Mouse (Mus musculus): ENCODE results near the gene Snx12.
"Not testable (repeated sequence)": the region's sequence is repeated elsewhere in the genome, so short reads cannot be mapped to it uniquely, and the experiment has no call there.

Snx12 gene

DNA sequence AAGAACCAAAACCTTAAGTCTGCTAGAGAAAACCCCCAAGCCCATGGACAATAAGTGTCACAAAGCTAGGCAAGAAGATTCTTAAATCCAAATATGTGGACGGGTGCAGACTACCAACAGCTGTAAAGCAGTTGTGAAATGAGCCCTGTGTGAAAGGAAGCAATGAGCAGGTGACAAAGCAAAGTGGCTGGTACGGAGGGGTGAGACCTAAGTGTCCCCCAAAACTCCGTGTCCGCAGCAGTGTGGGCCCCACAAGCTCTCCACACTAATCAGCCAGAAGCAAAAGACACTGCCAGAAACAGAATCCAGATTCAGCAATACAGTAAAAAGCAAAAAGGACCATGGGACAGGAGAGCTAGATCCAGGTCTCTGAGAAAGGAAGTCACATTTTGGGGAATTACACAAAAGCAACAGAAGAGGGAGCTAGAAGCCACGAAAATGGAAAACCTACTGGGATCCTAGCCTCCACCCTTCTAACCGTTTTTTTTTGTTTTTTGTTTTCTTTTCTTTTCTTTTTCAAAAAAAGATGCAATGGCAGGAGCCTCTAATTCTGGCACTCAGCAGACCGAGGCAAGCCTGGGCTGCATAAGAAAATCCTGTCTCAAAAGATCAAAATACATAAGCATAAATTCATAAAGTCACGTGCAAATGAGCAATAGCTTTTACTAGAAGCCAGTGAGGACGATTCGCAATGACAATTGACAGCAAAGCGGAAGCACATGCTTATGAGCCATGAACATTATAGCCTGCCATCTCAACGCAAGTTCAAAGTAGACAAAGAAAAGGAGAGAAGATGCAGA is 90.2 kb downstream of the Snx12 start:
- DNase-seq (ENCODE audit: low spot score), result peak; percentile 75

- peak; percentile 77 for DNase-seq (ENCODE audit: low spot score)
Measured at GRCm38 (mm10) chrX:101131001-101131400, 91.4 kb downstream of the Snx12 start.

DNA sequence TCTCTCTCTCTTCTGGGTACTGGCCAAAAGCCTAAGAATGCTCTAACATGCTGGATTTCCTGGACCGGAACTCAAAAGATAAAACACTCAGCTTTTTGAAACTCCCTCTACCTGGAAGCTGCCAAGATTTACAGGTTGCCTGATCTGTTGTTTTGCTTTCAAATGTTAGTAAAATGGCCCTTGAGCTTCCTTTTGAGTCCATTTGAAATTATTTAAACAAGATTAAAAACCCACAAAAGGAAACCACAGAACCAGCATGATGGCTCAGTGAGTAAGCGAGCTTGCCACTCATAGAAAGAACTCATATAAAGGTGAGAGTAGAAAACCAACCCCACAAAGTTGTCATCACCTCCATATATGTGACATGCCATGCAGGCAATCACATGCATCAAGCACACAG is 93.8 kb downstream of the Snx12 start:
- DNase-seq (ENCODE audit: low spot score), result no peak

- peak; percentile 34 for DNase-seq (ENCODE audit: low spot score)
Measured at GRCm38 (mm10) chrX:101126977-101127376, 95.4 kb downstream of the Snx12 start.

DNA sequence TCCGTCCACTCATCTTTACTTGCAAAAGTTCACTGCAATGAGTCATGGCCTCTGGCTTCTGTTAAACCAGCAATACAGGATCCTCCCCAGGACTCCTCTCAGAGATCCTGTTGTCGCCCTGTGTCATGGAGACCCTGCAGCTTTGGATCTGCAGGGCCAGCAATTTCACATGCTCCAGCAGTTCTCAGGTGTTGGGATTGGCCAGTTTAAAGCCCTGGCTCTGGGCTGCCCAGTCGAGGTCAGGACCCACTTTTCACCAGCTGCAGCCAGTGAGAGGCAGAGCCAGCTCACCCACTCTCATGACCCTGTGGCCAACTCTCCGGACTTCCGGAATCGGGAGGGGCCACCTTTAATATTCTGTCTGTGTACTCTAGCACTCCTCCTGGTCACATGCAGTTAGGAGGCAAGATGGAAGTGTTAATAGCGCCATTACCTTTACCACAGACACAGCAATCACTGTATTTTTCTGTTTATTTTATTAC is 95.8 kb downstream of the Snx12 start:
- peak; percentile 64 for DNase-seq (ENCODE audit: low spot score)

DNA sequence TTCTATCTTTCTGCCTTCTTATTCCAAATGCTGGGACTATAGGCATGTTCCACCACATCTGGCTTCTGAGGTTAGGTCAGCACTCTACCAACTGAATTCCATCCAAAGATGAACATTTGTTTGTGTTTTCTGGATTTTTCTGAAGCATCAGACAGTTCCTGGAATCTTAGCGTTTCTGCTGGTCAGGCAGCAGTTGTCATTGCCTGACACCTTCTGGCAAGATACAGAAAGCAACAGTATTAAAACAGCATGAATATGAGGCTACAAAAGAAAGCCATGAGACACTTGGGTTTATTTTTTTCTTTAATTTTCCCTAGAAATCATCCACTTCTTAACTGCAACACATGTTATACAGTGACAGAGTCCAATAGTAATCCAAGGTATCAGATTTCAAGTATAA is 101.8 kb downstream of the Snx12 start:
- DNase-seq (ENCODE audit: low spot score), result peak; percentile 23

DNA sequence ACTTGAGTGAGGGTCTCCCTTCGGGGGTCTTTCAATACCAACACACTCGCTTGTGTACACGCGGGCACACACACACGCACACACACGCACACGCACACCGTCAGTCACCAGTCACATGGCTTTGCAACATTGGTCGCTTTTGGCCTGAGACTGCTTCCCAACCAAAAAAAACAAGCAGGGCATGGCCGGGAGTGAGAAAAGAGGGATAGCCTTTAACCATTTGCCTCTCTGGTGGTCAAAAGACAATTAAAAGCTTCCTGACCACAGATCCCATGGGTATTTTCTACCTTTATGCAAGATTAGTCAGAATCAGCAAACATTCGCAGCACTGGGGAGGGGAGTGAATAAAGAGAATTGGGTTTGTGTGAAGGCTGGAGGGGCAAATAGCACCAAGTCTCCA is 136.4 kb downstream of the Snx12 start, which contains the start of gene Slc7a3:
Slc7a3 (minus strand) TSS at position 101 of the 400 bp plus-strand sequence.
- DNase-seq (ENCODE audit: low spot score), result no peak

DNA sequence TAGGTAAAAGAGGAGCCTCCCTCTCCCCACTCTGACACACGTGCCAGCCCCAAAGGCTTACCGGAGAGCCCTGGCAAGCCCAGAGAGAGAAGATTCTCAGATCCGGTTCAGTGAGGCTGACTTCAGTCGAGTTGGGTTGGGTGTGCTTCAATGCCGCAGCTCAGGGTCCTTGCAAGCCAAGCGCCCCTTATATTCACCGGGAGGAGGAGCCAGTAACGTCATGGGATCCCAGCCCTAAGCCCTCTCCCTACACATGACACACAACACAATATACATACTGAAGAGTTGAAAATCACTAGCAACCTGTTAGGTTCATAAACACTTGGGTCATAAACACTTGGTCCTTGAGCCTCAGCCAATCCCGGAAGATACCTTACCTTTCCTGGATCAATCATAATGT is 137.2 kb downstream of the Snx12 start:
- not testable (repeated sequence) for DNase-seq (ENCODE audit: low spot score)

DNA sequence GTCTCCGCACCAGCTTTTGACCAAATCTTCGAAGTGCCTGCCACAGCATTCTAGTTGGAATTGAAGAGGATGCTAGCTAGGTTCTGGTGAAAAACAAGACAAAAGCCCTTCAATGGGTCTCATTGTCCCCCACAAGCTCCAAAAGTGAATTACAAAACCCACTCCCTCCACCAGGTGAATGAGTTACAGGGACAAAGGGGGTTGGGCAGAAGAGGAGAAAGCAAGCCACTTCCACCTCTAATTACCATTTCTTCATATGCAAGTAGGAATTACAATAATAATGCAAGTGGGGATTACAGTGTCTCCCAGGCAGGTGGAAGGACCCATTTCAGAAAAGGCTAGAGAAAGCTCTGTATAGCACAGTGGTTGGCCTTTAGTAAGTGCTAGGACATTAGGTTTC is 138.2 kb downstream of the Snx12 start:
- no peak for DNase-seq (ENCODE audit: low spot score)

- DNase-seq (ENCODE audit: low spot score), result no peak
Measured at GRCm38 (mm10) chrX:101065245-101065644, 157.1 kb downstream of the Snx12 start.

DNA sequence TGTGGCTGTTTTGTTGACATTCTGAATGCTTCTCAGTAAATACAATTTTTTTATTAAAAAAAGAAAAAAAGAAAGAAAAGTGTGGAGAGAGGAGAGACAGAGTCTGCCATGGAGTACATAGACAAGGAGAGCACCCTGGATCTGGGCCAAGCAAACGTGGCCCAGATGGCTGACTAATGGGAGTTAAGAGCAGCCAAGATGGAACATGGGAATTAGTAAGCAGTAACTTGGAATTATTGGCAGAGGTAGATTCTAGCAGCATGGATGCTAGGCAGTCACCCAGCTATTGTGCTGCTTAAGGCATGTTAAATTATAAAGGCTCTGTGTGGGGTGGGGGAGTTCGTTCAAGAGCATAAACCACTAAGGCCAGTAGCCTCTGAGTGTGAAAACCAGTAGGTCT is 158.9 kb downstream of the Snx12 start:
- DNase-seq (ENCODE audit: low spot score), result peak; percentile 10

DNA sequence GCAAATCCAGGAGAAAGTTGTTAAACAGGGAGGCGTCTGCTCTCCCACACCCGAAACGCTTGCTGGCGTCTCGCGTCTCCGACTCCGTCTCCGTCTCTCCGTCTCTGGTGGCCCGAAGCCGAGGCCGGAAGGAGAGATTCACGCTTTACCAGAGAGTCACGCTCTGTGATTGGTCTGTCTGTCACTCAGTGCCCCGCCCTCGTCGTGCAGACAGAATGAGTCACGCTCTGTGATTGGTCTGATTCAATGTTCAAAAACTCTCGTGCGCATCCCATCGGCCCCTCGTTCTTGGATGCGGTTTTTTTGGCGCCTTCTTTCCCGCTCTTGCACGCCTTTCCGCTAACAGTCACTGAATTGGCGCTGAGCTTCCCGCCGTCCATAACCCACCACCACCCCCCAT is 162.8 kb downstream of the Snx12 start, which contains the start of gene Tex11:
Tex11 (minus strand) TSS at position 127 of the 400 bp plus-strand sequence.
- no peak for DNase-seq (ENCODE audit: low spot score)

All from adipocyte (in vitro differentiated cells).